Mouse (Mus musculus) cerebellum, postnatal 36 days (tissue): Measurements from ENCODE around the gene Fggy.

ENCODE experiments used
- DNase-seq, 2 experiments: peaks; one replicate each; pipeline ENCODE4 v3.0.0; 2021 to 2022; ENCODE audit warnings: mixed read lengths in 2 of 2

Gene Fggy

DNA sequence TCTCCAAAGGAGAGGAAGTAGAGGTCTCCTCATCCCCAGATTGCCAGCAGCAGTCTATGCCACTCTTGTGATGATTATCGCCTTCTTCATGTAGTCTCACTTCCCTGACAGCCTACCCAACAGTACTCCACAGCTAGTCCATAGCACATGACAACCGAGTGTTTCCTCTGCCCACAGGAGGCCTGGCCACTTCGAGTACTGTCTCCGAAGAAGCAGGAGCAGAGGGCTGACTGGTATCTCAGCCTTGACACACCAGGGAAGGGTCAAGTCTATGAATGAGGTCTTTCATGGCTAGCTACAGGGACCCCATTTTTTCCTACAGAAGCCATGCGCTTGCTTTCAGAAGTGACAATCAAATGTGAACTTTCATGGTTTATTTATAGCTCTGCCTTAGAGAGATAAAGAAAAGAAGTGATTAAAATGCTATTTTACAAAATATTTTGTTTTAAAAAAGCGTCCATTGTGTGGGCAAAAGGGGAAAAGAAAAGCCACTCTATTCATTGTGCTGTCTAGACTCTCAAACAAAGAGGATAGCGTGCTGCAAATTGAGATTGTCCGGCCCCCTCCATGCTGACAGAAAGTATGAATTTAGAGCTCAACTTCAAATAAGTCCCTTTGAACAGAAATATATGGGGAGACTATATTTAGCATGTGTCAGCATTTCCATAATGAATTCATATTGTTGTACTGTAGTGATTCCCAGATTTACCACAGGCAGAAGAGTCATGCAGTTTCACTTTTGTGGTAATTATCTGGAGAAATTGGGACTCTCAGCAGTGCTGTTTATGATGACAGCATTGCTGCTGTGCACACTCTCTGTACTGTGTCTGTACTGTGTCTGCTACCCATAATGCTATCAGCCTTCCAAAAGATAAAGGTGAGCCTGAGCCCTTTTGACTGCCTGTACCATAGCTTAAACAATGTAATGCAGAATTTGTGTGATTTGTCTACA, 358.6 kb downstream of the Fggy start:
- DNase-seq = no peak

DNA sequence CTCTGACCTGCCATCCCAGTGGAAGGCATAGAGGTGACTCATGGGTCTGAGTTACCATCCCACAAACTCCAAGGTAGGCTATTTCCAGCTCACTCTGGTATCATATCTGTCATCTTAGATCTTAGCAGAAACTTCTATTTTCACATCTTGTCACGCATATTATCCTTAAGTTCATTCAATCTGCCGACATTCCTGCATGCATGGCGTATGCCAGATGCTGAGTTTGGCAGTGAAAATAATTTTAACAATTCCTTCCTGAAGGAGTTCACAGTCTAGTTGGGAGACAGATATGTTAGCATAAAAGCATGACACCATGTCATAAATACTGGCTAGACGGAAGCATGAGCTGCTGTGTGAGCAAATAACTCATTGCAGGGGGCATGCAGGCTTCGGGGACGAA, 360.4 kb downstream of the Fggy start:
- DNase-seq = no peak

DNA sequence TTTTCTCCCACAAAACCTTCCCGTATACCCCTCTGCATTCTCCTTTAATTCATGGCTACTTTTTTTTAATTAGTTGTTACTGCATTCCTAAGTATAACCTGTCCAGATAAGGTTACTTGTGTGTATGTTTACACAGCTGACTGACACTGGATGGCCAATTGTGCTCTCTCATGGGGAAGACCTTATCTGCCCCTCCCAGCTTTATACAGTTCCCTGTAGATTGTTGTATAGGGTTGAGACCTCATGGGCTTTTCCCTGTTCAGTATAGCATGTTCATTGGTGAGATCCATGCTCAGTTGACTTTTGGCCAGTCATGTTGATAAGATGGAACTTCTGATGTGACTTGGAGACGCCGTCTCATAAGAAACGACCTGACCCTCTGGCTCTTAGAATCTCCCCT, 363.1 kb downstream of the Fggy start:
- no peak for DNase-seq

DNA sequence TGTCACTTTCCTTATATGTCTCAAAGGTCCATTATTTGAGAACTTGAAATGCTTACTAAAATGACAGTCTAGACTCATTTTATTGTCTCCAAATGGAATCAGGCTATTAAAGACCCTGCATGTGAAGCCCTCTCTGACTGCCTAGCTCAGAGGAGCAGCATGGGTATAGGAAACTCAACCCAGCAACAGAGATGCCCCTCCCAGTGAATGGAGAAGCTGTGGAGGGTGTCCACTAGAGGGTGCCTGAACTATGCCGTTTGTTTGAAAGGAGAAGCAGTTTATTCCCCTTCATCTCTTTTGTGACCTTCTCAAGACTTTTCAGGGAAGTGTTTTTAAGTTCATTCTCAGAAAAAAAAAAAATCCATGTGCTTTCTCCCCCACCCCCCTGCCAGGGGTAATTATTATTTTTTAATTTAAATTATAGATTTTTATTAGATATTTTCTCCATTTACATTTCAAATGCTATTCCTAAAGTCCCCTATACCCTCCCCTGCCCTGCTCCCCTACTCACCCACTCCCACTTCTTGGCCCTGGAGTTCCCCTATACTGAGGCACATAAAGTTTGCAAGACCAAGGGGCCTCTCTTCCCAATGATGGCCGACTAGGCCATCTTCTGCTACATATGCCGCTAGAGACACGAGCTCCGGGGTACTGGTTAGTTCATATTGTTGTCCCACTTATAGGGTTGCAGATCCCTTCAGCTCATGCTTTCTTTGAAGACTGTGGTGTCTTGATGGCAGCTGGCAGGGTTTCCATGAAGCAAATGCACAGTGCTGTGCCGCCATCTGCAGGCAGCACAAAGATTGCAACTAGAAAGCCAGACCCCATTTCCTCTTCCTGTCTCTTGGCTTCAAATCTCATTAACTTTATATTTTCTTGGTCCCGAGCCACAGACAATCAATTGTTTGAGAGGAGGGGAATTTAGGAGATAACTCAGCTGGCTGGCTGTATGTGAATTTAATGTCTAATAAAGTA, 367.2 kb downstream of the Fggy start:
- DNase-seq = peak; percentile 66 to 74

DNA sequence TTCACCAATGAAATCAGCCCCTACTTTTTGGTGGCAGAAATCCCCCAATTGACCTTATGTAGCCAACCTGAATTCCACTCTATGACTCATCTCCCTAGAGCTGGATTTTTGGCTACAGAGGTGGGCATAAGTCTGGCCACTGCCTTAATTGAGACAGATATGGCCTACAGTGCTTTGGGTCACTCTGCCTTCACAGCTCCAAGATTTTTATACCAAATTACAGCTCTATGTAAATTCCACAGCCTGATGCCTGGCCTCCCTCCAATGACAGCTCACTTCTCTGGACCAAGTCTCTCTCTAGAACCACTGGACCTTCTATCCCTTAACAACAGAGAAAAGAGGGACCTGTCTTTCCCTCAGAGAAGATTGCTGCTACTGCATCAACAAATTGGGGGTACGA, 371.5 kb downstream of the Fggy start:
- DNase-seq = no peak

DNA sequence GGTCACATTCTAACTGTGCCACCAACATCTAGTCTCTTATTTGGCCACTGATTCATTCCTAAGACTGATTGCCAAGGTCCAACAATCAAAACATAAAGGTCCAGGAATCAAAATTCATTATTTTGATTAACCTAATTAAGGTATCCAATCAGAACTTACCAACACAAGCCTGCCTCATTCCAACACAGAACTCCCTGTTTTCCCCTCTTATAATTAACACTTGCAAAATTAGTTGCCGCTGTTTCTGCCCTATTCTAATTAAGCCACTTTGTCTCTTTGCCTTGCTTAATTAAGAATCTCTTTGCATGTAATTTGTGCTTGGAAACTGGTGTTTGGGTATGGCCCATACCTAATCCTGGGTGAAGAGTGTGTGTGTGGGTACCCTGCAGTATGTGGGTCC, 372.6 kb downstream of the Fggy start:
- no peak for DNase-seq

DNA sequence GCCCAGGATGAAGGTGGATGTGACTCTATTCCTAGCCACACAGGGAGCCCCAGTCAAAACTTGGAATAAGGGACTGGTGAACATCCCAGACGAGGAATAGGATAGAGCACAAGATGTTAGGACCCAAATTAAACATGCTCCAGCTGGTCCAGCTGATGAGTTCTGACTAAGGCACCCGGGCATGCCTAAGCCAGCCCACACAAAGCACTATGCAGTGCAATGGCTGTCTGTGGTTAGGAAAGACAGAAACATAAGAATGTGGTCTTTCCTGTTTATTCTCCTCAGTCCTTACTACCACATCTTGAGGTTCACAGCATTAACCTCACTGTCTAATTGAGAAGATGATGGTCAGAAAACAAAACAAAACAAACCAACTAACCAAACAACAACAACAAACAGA, 374.0 kb downstream of the Fggy start:
- no peak for DNase-seq

DNA sequence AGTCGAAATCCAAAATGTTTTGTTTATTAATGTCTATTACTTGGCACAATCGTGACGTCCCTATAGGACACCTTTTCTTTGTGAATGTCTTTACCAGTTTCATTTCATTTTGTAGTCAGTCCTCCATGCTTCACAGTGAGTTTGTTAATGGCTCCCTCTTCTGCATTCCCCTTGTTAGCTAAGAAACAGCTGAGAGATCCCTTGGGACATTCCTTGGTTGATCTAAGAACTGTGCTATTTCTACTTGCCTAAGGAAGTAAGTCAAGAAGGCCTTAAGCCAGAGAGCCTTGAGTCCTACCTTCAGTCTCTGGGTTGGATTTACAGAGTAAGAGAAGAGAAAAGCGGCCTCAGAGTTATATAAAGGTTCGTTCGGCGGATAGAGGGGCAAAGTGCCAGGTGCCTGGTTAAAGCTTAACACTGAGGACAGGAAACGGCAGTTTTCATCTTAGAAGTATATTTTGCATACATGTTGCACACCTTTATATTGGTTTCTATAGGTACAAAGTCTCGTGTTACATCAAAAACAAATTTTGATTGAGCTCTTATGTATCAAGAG, 376.6 kb downstream of the Fggy start:
- no peak for DNase-seq

DNA sequence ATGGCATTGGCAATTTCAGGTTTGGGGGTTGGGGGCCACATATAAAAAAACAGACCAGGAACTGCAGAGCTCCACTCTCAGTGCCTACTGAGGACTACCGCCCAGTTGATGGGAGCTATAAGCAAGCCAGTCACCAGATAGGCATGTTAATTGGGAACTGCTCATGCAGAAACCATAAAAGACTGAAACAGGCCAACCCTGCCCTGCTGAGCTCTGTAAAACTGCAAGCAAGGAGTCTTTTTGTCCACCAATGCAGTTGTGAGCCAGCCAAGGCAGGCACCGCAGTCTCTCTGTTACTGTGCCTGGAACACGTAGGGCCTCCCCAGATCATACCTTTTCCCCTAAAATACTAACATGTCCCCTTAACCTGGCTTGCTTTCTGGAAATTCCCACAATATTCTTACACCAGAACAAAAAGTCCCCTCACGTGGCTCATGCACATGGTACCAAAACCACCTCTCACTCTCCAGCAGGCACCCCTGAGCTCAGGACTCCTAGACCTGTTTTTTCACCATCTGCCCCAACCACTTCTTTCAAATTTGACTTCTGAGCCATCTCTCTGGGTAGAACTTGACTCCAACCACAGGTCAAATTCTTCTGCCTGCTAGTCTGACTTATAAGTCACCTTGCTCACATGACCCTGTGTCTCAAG, 377.2 kb downstream of the Fggy start:
- DNase-seq = no peak

DNA sequence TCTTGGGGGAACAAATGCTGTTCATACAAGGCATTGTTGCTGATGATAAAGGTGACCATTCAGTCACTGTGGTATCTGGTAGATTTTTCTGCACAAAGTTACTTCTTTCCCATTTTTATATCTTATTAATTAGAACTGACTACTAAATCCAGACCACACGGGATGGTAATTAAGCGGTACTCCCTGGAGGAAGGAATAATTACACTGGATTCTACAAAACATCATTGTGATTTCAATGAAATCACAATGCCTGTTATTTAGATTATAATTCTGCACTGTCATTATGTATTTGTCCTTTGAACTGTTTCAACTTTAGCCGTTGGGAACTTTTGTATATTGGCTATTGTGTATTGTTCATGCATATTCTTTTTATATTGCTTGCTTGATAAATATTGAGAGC, 381.4 kb downstream of the Fggy start:
- DNase-seq = no peak

DNA sequence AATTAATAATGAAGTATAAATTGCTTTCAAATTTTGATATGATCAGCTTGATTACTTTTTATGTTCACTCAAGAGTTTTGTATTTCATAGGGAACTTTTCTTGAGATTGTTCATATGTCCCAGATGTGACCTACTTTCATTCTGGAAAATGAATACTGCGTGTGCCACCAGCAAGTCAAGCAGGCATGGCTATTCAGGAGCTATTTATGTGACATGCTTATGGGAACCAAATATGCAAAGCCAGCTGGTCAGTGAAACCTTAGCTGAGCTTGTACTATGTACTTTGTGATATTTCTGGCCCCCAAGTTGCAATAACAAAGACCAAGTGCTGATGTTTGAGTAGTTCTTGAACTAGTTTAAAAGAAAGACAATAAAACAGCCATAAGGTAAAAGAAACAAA, 390.6 kb downstream of the Fggy start:
- DNase-seq = no peak

DNA sequence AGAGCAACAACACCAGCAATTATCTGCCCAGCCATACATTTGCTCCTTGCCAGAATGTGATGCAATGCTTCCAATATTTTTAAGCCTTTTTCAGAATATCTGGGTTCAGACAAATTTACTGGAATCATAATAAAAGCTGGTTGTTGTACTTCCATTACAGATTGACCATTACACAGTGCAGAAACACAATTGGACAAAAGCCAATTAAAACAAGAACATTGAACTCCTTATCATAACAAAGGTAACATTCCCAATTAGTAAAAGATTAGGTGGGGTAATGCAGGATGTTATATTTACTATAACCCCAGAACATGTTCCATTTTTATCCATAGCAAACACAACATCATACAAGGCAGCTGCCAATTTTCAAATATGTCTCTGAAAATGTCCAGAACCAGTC, 396.0 kb downstream of the Fggy start:
- DNase-seq = no peak

DNA sequence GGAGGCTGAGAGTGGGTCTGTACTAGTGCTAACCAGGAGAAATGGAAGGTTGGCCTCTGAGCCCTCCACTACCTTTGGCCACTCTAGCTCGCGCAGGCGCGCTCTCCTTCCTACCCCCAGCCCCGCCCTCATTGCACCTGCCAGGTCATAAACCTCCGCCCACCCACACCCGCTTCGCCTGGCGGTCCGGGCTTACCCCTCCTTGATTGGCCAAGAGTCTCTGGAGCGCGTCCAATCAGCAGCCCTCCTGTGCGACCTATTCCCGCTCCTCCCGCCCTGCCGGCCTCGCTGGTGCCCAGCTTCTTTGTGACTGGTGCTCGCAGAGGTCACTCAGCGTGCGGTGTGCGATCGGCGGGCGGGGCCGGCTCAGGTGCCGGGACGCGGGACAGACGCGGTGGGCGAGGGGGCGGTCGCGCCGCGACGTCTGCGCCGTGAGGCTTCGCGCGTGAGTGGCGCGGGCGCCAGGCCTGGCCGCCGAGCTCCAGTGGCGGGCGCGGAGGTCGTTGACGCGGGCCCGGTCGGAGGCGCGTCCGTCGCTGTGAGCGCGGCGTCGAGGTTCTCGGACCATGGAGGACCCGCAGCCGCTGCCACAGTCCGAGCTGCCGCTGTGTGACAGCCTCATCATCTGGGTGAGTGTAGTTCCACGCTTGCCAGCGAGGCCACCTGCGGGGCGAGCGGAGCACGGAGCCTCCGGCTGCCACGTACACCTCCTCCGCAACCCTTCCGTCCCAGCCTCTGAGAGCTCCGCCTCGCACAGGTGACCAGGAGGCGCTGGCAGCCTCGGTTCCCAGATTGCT, 409.8 kb downstream of the Fggy start, which contains the start of gene Hook1:
Hook1 (plus strand) TSS at position 313 of the 797 bp plus-strand sequence.
- peak; percentile 98 to 99 for DNase-seq
